Comparison of ENCODE assay signal across 8 mouse cellular contexts in the genomic region with DNA sequence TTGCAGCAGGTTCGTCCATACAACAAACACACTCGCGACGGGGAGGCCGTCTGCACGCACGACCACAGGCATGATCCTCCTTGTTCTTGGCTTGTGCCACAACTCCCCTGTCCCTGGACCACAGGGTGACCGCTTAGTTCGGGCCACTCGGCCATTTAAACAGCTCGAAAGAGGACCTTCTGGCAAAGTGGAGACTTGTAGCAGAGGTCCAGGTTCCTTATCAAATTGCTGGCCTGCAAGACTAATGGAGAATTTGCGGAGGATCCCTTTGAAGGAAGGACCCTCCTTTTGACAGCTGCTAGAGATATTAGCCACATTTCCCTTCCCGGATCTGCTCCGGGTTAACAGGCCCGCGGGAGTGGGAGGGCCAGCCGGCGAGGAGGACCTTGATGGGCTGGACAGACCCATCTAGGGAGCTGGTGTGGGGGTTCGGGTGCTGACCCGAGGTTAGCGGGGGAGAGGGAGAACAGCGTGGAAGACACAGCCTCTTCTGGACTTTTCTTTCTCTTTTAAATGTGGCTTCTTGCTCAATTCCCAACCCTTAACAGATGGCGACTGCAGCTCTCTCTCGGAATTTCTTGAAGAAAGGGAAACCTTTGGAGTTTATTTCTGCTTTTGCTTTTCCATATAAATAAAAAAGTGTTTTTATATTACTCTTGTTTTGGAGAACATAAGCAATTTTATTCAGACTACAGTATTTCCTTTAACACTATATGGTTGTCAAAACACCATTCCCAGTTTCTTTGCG.
DNase-seq lines count a peak whose midpoint lies in the region; ATAC-seq and TF ChIP-seq lines count a peak whose summit lies in the region.

No protein-coding gene starts in this region.

- H3K9me3 ChIP-seq in intestine, postnatal 0 days (ENCODE audit: control insufficient read depth): no peaks in the 10 kb centered on the region

- no peak overlapping the region for H3K27ac ChIP-seq in heart, adult 2 months
- no peak overlapping the region for H3K27ac ChIP-seq in intestine, postnatal 0 days (ENCODE audit: low read depth, low read length)

- peak overlapping the region; percentile 40 for H3K9ac ChIP-seq in heart, adult 2 months (ENCODE audit: low read depth, low read length)
- no peak overlapping the region for H3K9ac ChIP-seq in intestine, postnatal 0 days (ENCODE audit: low read depth, low read length)

- no peak for TF ChIP-seq POLR2A in heart, adult 2 months (IDR thresholded peaks at IDR 0.05; ENCODE audit: insufficient read depth, low read depth, low read length)

- DNase-seq in 3T3-L1 (ENCODE audit: low read depth, low spot score): peak; percentile 8
- peak; percentile 61 for DNase-seq in adrenal gland, postnatal 25 days
- DNase-seq in heart, adult 2 months: peak; percentile 45 to 53
- DNase-seq in lung, postnatal 10 days: peak; percentile 47
- DNase-seq in testis, postnatal 14 days (ENCODE audit: low spot score): peak; percentile 16
- DNase-seq in spleen, adult 18-20 months: no peak
- DNase-seq in frontal cortex, adult 2 months (ENCODE audit: extremely low spot score in 1 of 2, low spot score in 1 of 2): no peak

- TF ChIP-seq EP300 in heart, adult 2 months (IDR thresholded peaks at IDR 0.05; ENCODE audit: insufficient read depth, low read depth, low read length): no peak

- H3K36me3 ChIP-seq in heart, adult 2 months (ENCODE audit: control insufficient read depth, insufficient read depth, low read length): no peaks in the 10 kb centered on the region
- H3K36me3 ChIP-seq in intestine, postnatal 0 days (ENCODE audit: control insufficient read depth, insufficient read depth): no peaks in the 10 kb centered on the region

- WGBS in heart, adult 2 months: 17% methylated on average over 25 of the region's 25 CpGs
- 9% methylated on average over 25 of the region's 25 CpGs for WGBS in intestine, postnatal 0 days

- peak overlapping the region; percentile 47 for H3K4me3 ChIP-seq in heart, adult 2 months
- peak overlapping the region; percentile 30 for H3K4me3 ChIP-seq in intestine, postnatal 0 days (ENCODE audit: low read depth, low read length)

- no peak for ATAC-seq in intestine, postnatal 0 days

- intact Hi-C loops in heart, adult 2 months (cut with DNase I): no loop called here

- H3K4me2 ChIP-seq in intestine, postnatal 0 days (replicated peaks; ENCODE audit: low read depth): peak overlapping the region; percentile 55

- H3K79me2 ChIP-seq in heart, adult 2 months (replicated peaks; ENCODE audit: control insufficient read depth, insufficient read depth, low read length): no peaks in the 10 kb centered on the region

- H3K4me1 ChIP-seq in heart, adult 2 months (ENCODE audit: control insufficient read depth, insufficient read depth, low read length): peaks cover 2% of the 10 kb centered on the region
- H3K4me1 ChIP-seq in intestine, postnatal 0 days (replicated peaks; ENCODE audit: control insufficient read depth, insufficient read depth, low read length): no peaks in the 10 kb centered on the region

- no peak for TF ChIP-seq CTCF in heart, adult 2 months (IDR thresholded peaks at IDR 0.05)
- TF ChIP-seq CTCF in intestine, postnatal 0 days (IDR thresholded peaks at IDR 0.05; ENCODE audit: low read depth): no peak

- peaks cover 6% of the 10 kb centered on the region; the same call in 1 of the 2 replicates for H3K27me3 ChIP-seq in heart, adult 2 months (ENCODE audit: control insufficient read depth, insufficient read depth, low read length)
- peaks cover 58% of the 10 kb centered on the region for H3K27me3 ChIP-seq in intestine, postnatal 0 days (replicated peaks; ENCODE audit: control insufficient read depth, insufficient read depth, low read length)

Comparison
In these comparisons a context has a peak if more than half of its experiments do, and no peak if none do; other contexts are left out.
1. DNase-seq: peak in 3T3-L1 (single experiment), adrenal gland, postnatal 25 days (single experiment), heart, adult 2 months (2 of 2), lung, postnatal 10 days (single experiment) and testis, postnatal 14 days (single experiment); none in spleen, adult 18-20 months (0 of 2) and frontal cortex, adult 2 months (0 of 2).